Mouse (Mus musculus) kidney, postnatal 36 days (tissue): ENCODE data around the gene Rpain.

Experiments
- DNase-seq, 2 experiments: peaks; one replicate each; pipeline ENCODE4 v3.0.0; 2021 to 2022; ENCODE audit warnings: mixed read lengths in 2 of 2

The Rpain gene

DNA sequence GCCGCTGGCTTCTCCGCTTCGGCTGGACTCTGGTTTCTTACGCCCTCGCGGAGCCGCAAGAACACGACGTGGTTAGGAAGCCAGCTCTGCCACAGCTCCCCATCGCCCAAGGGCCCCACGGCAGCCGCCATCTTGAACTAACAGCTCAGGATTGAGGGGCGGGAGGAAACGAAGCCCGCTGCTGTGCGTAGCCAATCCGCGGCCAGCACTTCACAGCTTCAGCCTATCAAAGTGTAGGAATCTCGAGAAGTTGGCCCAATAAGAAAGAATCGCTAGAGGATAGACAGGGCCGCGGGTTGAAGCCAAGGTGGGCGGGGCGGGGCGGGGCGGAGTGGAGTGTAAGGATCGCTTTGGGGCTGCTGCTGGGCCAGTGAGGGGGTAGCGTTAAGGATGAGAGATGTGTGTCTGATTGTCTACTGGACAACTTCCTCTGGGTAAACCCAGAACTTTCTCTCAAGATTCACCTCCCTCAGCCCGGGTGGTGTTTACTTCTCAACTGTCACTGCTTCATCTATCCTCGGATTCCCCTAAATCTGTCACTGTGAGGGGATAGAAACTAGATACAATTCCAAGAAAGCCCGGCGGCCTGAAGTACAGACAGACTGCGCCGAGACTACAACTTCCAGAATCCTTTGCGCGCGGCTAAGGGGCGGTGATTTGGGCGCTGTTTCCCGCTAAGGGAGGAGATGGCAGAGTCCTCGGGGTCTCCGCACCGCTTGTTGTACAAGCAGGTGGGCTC, at the start of gene Rpain, which contains the start of gene Nup88:
Gene Rpain, plus strand, starts transcription at position 393 of the 739 bp plus-strand sequence.
Gene Nup88, minus strand, starts transcription at position 153 of the 739 bp plus-strand sequence.
- DNase-seq, result peak; percentile 94 to 96

DNA sequence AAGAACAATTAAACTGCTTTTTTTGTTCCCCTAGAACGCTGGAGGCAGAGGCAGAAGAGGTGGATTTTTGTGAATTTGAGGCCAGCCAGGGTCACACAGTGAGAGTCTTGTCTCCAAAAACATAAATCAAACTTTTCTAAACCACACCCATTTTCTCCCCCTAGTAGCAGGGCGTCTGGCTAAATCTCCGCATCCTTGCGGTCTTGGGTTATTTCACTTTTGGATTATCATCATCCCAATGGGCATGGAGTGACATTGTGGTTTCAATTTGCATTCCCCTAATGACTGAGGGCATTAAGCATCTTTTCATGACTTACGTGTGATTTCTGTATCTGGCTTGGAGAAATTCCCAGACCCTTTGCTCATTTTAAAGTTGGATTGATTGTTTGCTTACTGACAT, 38.6 kb upstream of the Rpain start:
- no peak for DNase-seq

DNA sequence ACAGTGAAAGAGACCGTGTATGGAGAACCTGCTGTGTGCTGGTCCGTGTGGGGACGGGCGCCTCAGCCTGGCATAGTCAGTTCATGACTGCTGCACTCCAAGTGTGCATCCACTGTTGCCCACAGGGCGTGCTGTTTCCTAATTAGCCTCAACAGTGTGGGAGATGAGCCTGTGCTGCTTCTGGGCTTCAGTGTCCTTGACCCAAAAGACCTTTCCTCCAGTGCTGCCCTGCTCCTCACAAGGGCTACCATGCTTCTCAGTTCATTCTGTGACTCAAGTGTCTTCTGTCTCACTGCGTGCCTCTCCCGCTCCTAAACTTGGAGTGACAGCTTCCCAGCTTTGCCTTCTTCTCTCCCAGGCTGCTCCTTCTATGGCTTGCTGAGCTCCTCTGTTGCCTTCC, 34.7 kb upstream of the Rpain start:
- DNase-seq, result no peak

DNA sequence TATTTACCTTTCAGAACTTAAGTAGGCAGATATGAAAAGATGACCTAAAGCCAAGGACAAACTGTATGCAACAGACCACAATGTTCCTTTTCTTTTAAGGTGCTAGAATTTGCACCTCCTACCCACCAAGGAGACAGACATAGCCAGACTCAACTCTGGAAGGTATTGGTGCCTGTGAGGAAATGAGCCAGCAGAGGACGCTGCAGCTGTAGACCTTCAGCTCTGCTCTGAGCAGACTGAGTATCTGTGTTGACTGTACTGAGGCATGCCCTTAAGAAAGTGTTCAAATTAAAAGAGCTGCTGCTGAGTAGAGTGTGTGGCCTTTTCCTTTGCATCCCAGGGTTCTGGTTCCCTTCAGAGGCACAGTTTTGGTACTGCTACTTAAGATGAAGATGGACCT, 27.4 kb upstream of the Rpain start:
- DNase-seq, result no peak

DNA sequence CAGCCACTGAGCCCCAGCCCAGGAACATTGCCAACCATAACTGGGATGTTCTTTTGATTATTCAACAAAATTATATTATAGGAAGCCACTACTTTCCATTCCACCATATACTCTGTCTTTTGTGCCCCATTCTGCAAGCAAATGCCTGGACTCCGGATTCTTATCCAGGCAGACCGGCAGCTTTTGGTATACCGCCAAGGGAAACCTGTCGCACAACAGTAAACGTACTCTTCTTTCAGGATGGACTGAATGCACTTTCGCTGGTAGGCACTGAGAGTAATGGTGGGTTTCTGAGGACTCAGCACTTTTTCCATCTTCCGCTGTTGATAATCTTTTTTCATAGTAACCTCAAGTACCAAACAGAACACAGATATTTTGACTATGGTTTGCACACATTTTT, 26.4 kb upstream of the Rpain start:
- DNase-seq, result no peak

DNA sequence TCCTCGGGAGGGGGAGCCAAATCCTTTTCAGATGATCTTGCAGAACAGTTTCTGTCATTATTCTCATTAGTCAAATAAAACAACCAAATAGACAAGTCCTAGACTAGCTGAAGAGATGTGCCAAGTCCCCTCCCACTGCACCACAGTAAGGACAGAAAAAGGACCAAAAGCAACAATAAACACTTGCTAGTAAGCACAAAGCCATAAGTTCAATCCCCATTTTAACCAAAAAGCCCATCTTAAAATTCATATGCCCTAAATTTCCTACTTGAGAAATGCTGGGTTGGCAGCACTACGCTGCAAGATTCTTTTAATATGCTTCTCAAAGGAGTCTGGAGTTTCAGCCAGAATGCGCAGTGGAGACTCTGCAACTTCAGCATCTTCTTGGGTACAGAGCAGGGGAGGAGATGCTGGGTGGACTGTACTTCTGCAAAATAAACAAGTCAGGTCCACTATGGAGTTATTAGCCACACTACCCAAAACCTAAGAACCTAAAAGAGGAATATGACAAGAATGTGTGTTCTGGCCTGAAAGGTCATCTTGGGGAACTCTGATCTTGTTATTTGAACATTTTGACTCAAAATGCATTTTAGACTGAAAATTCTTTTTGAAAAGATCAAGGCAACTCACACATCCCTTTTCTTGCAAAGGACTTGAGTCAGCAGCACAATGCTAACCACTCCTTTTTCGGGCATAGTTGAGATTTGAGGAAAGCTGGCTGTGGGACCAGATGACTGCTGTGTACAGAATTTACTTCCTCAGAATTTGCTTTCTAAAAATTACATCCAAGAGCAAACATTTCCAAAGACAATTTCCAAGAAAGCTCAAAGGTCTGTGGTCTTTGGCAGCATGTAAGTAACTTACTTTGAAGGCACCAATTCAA, 24.8 kb upstream of the Rpain start:
- no peak for DNase-seq

DNA sequence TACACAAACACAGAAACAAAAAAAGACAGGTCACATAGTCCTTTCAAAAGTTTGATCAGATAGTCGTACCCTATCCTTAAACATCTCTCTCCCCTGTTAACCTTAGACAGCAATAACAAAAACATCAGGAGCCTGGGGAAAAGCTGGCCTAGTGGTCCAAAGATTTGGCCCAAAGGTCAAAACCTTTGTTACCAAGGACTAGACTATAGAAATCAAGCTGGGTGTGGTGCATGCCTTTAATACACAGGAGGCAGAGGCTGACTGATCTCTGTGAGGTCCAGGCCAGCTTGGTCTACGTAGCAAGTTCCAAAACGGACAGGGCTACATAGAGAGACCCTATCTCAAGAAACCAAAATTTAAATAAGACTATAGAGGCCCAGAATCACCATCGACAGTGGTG, 15.3 kb upstream of the Rpain start:
- no peak for DNase-seq

DNA sequence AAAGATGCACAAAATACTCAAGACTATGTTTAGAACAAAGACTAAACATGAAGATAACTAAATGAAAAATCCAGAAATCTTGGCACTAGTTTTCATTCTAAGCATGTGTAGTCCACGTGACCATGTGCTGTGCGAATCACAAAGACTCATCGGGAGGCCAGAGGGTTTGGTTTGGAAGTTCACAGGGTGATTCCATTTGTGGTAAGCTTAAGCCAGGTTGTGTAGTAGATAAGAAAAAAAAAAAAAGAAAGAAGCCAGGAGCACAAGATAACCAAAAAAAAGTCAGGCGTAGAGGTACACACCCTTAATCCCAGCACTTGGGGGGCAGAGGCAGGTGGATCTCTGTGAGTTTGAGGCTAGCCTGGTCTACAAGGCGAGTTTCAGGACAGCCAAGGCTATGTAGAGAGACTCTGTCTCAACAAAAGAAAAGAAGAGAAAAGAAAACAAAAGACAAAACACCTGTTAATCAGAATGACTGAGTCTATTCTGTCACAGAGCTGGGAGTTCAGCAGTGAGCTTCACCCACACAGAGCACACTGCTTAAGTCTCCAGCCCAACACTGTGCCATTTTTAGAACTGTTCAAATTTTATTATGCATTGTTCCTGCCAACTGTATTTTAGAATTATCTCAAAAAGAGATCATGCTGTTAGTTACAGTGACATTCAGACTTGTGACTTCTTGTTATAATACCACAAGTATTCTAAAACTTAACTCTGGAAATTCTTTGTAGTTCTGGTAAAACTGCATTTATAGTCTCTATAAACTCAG, 9.0 kb upstream of the Rpain start:
- no peak for DNase-seq

DNA sequence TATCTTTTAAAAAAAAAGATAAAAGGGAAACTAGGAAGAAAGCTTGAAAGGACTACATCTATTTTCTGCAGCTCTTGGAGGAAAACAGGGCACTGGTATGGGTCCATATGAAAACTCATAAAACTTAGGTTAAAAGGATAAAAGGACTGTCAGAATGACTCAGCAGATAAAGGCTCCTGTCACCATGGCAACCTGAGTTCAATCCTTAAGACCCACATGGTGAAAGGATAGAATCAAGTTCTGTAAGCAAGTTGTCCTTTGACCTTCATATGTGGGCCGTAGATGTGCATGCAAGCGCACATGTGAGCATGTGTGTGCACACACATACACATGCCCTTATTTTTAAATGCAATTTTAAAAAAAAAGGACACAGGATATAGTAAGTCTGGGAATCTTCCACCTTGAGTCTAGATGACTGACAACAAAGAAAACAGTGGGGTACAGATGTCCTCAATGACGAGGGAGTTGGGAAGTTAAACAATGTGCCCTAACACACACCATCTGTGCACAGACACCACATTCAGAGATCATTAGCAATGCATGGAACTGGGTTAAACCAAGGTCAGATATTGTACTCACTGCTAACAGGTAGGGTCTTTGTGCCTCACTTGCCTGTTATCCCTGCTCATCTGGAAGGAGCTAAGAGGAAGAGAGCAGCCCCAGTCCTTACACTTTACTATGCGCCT, 5.6 kb upstream of the Rpain start:
- DNase-seq, result no peak

DNA sequence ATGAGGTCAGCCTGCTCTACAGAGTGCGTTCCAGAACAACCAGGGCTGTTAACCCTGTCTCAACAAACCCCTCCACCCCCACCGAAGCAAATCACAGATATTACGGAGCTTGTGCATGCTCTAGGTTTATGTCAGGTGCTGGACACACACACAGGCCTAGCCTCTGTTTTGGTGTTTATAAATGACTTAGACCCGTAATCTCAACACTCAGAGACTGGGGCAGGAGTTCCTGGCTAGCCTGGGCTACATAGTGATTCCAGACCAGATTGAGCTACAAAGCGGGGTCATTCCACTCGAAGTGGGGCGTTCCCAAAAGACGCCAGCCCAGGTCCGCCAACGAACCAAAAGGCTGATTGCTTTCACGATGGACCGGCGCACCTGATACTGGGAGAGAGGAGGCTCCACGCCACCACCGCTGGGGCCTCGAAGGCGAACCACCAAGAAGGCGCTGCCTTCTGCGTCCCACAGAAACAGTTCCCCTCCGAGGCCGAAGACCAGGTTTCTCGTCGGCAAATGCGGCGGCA, 680 bp upstream of the Rpain start:
- peak in 1 of 2 experiments; percentile 7 for DNase-seq

DNA sequence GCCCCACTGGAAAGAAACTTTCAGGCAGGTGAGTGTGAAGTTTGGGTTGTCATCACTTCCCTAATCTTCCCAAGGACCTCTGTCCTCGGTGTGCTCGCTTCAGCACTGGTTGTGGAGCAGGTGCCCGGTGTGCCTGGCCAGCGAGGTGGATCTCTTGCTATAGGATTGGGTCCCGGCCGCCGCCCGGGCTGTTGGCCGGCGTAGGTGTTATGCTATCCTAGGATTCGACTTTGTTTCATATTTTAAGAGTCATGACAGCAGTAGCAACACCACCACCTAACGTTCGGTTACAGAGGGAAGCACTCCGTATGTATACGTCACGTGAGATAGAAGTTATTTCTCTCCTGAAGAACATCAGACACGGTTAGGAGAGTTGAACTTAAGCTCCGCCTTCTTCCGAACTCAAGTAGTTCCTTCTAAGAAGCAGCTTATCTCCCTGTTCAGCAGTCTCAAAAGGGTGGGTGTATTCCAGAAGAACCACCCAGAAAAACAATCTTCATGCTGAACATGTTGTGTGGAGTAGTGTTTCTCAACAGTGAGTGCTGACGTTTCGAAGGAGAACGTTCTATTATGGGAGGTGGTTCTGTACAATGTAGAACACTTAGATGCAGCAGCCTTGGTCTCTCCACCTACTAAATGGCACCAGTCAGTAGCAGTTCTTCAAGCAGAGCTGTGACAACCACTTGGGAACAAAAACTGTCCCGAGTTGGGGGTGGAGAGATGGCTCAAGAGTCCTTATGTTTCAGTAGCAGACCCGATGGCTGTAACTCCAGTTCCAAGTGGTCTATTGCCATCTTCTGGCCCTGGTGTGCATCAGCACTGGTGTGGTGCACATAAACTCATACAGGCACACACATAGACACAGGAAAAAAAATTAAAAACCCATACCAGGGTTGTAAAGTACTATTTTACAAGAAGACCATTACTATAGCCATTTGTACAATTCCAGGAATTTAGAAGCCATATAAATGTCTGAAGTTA, 837 bp downstream of the Rpain start:
- no peak for DNase-seq

DNA sequence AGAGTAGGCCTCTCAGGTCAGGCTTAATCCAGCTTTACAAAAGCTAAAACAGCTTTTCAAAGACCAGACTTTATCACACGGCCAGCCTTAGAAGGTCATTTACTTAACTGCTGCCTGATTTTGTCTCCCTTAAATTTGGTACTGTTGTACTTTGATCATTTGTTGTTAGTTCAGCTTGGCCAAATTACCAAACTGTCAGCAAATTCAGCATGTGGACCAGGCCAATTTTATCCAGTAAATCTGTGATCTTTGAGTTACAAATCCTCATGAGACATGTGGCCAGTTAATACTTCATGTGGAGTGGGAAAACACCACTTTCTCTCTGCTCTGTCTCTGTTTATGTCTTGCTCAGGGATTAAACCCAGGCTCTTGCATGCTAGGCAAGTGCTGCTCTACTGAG, 2.6 kb downstream of the Rpain start:
- DNase-seq, result peak in 1 of 2 experiments; percentile 20

DNA sequence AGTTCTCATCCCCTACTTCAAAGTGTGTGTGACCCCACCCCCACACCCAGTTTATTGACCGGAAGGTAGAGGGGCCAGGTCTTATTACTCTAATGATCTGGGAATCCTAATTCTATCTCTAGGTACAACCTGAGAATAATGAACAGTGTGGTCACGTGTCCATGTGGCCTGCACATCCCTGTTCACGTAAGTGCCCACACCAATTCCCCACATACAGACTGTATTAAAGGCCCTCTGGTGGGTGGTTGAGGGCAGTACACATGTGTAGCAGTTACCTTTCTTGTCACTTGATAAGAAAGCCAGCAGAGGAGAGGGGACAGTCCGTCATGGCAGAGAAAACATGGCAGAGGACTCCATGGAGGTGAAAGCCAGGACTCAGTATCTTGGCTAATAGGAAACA, 3.9 kb downstream of the Rpain start:
- DNase-seq, result peak in 1 of 2 experiments; percentile 27

DNA sequence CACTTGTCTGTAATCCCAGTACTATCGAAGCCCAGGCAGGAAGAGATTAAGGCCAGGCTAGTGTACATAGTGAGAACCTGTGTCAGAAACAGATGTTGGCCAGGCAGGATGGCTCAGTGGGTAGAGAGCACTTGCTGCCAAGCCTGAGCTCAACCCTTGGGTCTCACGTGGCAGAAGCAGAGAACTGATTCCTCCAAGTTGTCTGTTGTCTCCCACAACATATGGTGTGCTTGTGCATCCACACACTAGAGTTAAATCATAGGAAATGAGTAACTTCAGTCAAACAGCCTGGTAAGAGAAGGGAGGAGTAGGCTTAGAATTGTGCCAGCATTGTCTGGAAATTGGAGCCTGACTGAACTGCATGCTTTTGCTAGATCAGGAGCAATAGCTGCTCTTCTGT, 5.2 kb downstream of the Rpain start:
- DNase-seq, result no peak

DNA sequence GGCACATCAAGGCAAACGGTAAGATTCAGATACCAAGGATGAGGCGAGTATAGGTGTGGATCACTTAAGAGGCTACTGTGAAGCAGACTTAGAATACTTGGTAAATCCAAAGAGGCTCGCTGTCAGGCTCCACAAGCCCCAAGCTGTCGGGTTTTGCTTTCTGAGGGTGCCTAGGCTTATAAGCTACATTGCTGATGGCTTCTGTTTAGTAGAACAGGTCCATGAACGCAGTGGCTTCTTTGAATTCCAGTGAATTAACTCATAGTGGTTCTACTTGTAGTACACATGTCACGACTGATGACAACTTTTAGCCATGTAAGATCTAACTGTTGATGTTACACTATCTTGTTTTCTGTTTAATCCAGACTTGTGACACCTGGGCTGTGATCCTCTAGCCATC, 7.3 kb downstream of the Rpain start:
- DNase-seq, result no peak

DNA sequence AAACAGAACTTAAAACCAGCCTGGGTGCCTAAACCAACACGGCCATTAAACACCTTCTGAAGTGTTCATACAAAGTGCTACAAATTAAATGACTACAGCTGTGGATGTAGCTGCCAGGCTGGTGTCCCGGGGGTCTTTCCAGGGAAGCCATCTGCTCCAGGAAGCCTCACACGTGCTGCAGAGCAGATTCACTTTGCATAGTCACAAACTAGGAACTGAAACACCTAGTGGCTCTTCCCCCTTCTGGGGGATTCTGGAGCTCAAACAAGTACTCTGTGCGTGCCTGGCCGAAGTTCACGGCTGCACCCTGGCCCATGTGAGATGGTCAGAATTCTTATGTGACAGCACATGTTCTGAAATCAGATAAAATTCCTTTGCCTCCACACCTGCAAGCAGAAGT, 10.2 kb downstream of the Rpain start:
- DNase-seq, result no peak

DNA sequence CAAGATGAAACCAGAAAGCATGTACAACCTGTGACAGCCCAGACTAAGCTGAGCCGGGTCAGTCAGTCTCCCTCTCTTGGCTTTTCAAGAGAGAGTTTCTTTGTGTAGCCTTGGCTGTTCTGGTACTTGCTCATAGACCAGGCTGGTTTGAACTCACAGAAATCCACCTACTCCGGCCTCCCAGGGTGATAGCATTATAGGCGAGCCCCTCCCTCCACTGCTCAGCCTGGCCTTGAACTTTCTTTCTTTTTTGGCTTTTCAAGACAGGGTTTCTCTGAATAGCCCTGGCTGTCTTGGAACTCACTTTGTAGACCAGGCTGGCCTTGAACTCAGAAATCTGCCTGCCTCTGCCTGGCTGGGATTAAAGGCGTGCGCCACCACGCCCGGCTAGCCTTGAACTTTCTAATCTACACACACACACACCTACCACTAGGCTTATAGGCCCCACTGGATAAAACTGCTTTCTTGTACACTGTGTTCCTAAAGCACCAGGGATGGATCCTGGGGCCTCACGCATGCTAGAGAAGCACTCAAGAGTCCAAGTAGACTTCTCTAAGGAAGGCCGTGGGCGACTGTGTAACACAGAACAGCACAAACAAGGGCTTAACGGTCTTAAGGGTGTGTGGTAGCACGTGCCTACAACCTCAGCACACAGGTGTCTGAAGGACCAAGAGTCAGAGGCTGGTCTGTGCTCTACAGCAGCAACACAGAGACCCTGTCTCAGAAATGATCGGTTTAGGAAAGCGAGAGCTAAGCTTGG, 10.9 kb downstream of the Rpain start:
- no peak for DNase-seq

DNA sequence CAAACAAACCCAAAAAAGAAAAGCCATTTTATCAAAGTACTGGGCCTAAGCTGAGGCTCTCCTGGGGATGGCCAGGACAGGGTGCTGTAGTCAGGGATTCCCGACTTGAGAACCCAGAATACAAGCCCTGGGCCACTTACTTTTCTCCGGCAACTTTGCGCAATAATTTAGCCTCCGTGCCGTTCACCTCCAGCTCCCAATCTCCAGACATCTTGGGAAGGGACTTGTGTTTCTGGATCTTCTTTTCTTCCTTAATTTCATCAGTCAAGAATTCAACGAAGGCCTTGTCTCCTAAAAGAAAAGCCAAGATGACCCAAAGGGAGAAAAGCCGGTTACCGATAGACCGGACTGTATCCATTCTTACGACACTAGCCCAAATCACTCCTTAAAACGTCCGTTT, 12.0 kb downstream of the Rpain start:
- no peak for DNase-seq

DNA sequence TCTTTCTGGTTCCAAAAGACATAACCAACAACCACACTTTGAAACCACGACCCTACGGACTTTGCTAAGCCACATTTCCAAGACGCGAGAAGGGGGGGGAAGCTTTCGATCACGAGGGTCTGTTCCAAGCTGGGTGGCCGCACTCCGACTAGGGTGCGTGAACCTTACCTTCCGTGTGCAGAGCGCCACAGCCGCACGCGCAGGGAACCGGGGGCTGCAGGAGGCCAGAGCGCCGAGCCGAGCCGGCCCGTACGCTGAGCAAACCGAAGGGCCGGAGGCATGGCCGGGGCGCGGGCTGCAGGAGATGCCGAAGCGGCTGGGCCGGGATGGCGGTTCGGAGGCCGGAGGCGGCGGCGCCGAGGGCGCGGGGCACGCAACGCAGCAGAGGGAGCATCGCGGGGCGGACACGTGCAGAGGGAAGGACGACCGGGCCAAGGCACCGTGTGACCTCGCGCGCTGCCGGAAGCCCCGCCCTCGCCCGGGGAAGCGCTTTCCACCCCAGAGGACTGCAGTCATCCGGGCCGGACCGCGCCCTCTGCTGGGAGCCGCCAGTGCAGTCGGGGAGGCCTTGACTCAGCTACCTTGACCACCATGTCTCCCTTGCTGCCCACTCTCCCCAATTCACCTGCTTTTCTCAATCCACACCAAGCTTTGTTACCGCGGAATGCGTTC, 12.7 kb downstream of the Rpain start, which contains the start of gene C1qbp:
Gene C1qbp, minus strand, starts transcription at position 470 of the 672 bp plus-strand sequence.
- peak; percentile 95 to 98 for DNase-seq

DNA sequence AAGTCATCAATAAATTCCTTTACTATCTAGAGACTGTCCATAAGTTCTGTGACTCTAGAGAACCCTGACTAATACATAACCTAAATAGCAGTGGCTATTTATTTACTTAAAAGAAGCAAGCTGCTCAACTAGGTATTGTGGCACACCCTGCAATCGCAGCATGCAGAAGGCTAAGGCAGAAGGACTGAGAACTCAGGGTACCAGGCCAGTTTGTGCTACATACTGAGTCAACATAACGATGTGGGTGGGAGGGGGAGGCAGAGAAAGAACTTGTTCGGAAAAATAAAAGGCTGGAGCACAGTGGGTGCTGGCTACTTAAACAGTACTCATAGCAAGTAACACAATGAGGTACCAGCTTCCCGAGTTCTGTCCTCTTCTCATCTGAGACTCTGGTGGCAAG, 31.2 kb downstream of the Rpain start:
- no peak for DNase-seq
